Mouse (Mus musculus) lung, adult 2 months (tissue): ENCODE data around the gene Kdelr2. TPM values are rescaled to one million over a fixed set of nuclear protein-coding genes. Genes with fewer than 3 reads are reported as not detected.
A peak's percentile ranks its signal among the peaks of the same experiment; 100 is the strongest.

Experiments used
- DNase-seq: peaks from one replicate; pipeline ENCODE4 v3.0.0; 2022
- H3K4me1 ChIP-seq: fragments of 200-500 bp; 2 replicates; pipeline ENCODE4 v1.6.1; 2011; ENCODE audit warnings: low read length; ENCODE audit not compliant: control insufficient read depth, insufficient read depth
- H3K4me3 ChIP-seq: fragments of 200-500 bp; replicated peaks from 2 replicates; pipeline ENCODE3; 2011; ENCODE audit warnings: low read depth, mild to moderate bottlenecking, control low read depth, low read length; ENCODE audit errors: extremely low read depth
- CTCF ChIP-seq: fragments of 200-500 bp; IDR thresholded peaks from 2 replicates; pipeline ENCODE4 v1.5.1; 2011; ENCODE audit warnings: mild to moderate bottlenecking, low read length, control low read depth; ENCODE audit not compliant: insufficient read depth
- POLR2A ChIP-seq: fragments of 200-500 bp; IDR thresholded peaks from 2 replicates; pipeline ENCODE4 v1.6.1; 2011; ENCODE audit warnings: low read depth, mild to moderate bottlenecking, control low read depth, low read length, borderline replicate concordance; ENCODE audit errors: extremely low read depth
- WGBS: fragments of 180-500 bp; shearing (Covaris S2); methylation state at CpG from one replicate; pipeline ENCODE4 v1.1.7; 2018; 5-methylcytosine and 5-hydroxymethylcytosine counted together
- polyA plus RNA-seq: library from polyadenylated mRNA; depleted of rRNA; stranded (reverse); fragments of >200 nt; gene quantifications from 2 replicates; pipeline ENCODE4 v1.2.3, GENCODE M21; 2012

Kdelr2 gene
- polyA plus RNA-seq, 1 experiment: 131 TPM

DNA sequence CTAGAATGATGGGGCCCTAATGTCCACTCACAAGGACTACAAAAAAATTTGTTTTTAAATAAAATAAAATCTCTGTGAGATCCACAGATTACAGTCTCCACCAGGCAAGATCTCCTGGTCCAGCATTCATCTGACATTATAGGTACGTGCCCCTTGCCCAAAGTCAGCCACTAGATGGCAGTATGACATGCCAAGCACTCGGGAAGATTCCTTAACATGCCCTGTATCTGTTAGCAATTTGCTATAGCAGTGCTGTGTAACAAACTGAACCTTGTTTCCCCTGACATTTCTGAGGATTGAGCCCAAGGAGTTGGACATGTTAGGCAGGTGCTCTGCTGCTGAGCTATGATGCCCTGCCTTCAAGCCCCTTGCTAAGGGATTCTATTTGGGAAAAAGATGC lies 8.0 kb upstream of the Kdelr2 start:
- TF ChIP-seq CTCF (peak; percentile 58), POLR2A (no peak)
- H3K4me3 ChIP-seq: no peak overlapping the region
- no peak for DNase-seq
- no peaks in the 10 kb centered on the region for H3K4me1 ChIP-seq
- 42% methylated on average over 2 of the region's 2 CpGs for WGBS

DNA sequence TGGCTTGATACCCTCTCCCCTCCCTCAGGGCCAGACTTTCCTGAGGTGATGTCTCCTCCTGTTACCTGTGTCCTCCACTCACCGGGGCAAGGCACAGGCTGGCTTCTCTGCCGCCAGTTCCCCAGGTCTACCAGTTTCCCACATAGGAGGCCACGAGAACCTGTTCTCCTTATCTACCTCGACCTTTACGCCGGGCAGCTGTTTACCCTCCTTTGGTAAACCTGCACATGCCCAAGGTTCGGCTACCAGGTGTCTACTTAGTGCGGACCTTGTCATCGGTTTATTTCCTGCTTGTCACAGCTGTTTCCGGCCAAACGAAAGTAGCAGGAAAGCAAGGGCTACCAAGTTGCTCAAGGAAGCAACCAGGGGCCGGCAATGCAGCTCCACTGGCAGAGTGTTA lies 3.1 kb upstream of the Kdelr2 start:
- 63% methylated on average over 12 of the region's 12 CpGs for WGBS
- Histone ChIP-seq H3K4me1 (peaks cover 4% of the 10 kb centered on the region; the same call in 1 of the 2 replicates), H3K4me3 (no peak overlapping the region)
- no peak for TF ChIP-seq POLR2A
- no peak for TF ChIP-seq CTCF
- DNase-seq: no peak

DNA sequence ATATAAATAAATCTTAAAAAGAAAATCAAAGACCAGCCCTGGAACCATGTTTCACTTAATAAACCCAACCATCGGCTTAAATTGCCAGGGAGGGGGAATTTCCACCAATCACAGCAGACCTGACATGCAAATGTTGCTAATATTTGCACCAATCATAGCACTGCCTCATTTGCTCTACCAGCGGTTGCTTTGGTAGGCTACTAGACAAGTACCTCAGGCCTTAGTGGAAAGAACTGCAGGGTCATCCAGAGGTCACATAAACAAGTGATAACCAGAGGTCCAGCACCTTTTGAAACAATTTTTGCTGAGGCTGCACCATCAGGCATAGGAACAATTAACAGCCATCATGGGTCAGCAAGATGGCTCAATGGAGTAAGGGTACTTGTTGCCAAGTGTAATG lies 2.1 kb upstream of the Kdelr2 start:
- WGBS: 38% methylated on average over 2 of the region's 2 CpGs
- no peak overlapping the region for H3K4me3 ChIP-seq
- TF ChIP-seq CTCF: no peak
- no peak for TF ChIP-seq POLR2A
- peaks cover 4% of the 10 kb centered on the region; the same call in 1 of the 2 replicates for H3K4me1 ChIP-seq
- no peak for DNase-seq

DNA sequence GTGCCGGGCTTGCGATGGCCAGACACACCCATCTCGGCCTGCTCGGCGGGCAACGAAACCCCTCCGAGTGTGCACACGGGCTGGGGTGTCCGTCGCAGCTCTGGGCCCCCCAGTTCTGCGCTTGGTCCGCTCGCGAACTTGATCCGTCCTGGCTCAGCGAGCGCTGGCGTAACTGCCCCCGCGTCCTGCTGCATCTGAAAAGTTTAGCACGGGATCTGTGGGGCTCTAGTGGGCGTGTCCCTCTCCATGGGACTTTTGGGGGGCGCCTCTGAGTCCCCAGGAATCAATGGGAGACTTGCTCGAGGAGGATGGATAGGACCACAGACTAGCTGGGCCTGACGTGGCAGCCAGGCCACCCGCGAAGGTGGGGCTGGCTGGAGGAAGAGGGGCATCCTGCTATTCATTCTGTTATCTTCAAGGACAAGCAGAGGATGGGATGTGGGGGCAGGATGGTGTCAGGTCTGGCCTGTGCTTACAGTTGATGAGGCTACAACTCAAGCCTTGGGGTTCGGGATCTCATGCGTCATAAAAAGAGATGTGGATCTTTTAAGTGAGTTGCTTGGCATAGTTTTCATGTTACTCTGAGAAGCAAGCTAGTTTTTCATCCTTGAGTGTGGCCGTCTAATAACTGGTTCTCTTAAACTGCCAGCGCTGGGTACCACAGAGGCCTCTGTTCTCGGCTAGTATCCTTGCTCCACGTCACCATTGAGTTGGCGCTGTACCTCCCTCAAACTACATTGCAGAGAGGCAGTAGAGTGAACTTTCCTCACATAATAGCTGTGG lies 701 bp downstream of the Kdelr2 start:
- Histone ChIP-seq H3K4me3 (peak overlapping the region; percentile 87), H3K4me1 (peaks cover 9% of the 10 kb centered on the region)
- no peak for DNase-seq
- 2% methylated on average over 34 of the region's 34 CpGs for WGBS
- TF ChIP-seq CTCF (no peak), POLR2A (no peak)

DNA sequence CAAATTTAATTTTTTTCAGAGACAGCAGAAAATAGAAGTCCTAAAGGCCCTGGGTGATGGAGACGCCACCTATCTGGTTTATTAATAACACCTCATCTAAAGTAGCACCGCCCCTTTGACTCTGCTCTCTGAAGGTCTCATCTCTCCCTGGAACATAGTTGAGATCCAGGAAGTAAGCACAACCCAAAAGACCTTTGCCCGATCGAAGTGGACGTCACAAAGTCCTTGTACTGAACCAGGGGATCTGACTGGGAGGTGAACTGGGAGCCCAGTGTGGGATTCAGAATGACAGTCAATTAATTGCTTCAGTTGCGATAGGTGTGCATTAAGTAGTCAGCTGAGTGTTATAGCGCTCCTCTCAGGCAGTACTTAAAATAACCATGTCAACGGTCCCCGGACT lies 1.6 kb downstream of the Kdelr2 start:
- no peak for DNase-seq
- TF ChIP-seq CTCF (no peak), POLR2A (no peak)
- 66% methylated on average over 9 of the region's 9 CpGs for WGBS
- H3K4me1 ChIP-seq: peaks cover 15% of the 10 kb centered on the region
- H3K4me3 ChIP-seq: no peak overlapping the region

DNA sequence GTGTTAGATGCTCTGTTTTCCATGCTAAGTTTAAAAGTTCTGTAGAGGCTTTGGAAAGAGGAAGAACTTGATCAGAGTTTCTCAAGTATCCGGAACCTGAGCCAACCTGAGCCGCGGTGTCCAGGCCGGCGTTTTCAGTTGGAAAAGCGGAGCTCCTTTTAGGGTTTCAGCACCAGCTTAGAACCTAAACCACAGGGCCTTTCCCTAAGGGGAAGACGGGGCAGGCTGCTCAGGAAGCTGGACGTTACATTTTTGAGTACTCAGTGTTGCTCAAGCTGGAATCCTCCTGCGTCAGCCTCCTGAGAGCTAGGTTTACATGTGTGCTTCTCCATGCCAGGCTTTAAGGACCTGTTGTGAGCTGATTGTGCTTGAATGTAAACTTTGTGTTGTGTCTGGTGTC lies 2.9 kb downstream of the Kdelr2 start:
- TF ChIP-seq CTCF: no peak
- no peak for TF ChIP-seq POLR2A
- no peak for DNase-seq
- H3K4me3 ChIP-seq: no peak overlapping the region
- H3K4me1 ChIP-seq: peaks cover 17% of the 10 kb centered on the region
- 83% methylated on average over 9 of the region's 9 CpGs for WGBS

DNA sequence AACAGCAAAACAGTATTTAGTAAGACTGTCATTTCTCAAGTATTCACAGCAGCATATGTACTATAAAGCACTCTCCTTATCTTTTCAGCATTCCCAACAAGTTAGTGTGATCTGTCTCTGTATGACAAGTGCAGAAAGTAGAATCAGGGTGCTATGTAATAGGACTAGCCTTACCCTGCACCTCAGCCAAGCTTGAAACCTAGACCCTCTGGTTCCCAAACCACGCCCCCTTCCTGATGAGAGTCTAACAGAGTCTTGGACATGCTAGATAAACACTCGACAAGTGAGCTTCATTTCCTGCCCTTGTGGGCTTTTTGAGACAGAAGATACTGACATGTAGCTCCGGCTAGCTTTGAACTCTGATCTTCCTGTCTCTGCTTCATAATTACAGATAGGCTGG lies 5.6 kb downstream of the Kdelr2 start:
- TF ChIP-seq POLR2A: no peak
- TF ChIP-seq CTCF: no peak
- H3K4me3 ChIP-seq: no peak overlapping the region
- peaks cover 17% of the 10 kb centered on the region for H3K4me1 ChIP-seq
- DNase-seq: no peak
- WGBS: 24% methylated on average over 3 of the region's 3 CpGs

DNA sequence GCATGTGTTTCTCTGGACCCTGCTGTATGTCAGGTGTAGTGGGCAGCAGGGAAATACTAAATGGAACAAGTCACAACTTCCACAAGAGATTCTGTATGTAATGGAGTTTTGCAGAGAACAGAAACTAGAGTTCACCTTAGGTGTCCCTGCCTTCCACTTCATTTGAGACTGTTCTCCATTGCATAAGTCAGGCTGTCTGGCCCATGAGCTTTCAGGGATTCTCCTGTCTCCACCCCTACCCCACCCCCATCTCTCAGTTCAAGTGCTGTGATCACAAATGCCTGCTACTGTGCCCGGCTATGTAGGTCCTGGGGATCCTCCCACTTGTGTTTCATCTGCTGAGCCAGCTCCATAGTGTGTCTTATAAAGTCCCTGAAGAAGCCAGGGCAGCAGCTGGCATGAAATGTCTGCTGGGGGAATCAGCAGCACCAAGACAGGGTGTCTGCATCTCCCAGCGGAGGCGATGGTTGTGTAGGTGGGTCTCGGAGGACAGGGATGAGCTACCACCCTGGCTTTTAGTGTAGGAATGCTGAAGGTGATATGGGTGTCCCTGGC lies 7.3 kb downstream of the Kdelr2 start:
- no peak for DNase-seq
- TF ChIP-seq CTCF (no peak), POLR2A (no peak)
- H3K4me3 ChIP-seq: no peak overlapping the region
- H3K4me1 ChIP-seq: peaks cover 14% of the 10 kb centered on the region
- 77% methylated on average over 4 of the region's 4 CpGs for WGBS

DNA sequence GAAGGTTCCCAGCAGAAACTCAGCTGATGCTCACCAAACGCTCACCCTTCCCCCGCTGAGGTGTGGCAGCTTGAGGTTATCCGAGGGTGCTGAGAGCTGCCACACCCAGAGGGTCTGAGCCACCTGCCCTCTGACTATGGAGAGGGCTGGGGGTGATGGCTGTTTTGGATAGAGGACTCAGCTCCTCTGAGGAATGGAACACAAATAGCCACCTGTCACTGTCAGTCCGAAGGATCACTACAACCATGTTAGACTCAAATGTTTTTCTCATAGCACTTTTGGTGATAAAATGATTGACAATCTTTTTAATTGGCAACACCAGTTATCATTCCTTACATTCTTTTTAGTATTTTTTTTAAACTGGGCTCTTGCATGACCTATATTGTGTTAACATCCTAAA lies 17.8 kb downstream of the Kdelr2 start:
- H3K4me3 ChIP-seq: no peak overlapping the region
- WGBS: 70% methylated on average over 4 of the region's 4 CpGs
- TF ChIP-seq POLR2A: no peak
- DNase-seq: no peak
- H3K4me1 ChIP-seq: no peaks in the 10 kb centered on the region

DNA sequence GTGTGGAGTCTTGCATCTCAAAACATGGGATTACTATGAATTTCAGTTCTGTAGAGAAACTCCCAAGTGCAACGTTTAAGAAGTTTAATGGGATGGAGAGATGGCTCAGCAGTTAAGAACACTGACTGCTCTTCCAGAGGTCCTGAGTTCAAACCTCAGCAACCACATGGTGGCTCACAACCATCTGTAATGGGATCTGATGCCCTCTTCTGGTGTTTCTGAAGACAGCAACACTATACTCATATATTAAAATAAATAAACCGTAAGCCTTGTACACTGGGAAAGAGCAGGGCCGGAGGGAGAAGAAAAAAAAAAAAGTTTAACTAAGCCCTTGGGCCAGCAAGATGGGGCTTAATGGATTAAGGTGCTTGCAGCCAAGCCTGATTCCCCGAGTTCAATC lies 19.4 kb downstream of the Kdelr2 start:
- TF ChIP-seq CTCF (no peak), POLR2A (no peak)
- no peak for DNase-seq
- 80% methylated on average over 4 of the region's 4 CpGs for WGBS
- Histone ChIP-seq H3K4me3 (no peak overlapping the region), H3K4me1 (no peaks in the 10 kb centered on the region)
